Mouse (Mus musculus) G1E (cell line): ENCODE data around the gene Hs3st3b1.

Experiments
- CTCF ChIP-seq: IDR thresholded peaks from 2 replicates; pipeline ENCODE4 v1.5.1; 2012; ENCODE audit warnings: low read depth, low read length, inconsistent platforms, mixed read lengths
- GATA1 ChIP-seq: IDR thresholded peaks from 2 replicates; pipeline ENCODE4 v1.6.1; 2012; ENCODE audit warnings: borderline replicate concordance, low read length, inconsistent platforms, mixed read lengths
- POLR2AphosphoS5 ChIP-seq: IDR thresholded peaks from 2 replicates; pipeline ENCODE4 v1.6.1; 2012; ENCODE audit warnings: low read depth, low read length, inconsistent platforms; ENCODE audit not compliant: insufficient replicate concordance

DNA sequence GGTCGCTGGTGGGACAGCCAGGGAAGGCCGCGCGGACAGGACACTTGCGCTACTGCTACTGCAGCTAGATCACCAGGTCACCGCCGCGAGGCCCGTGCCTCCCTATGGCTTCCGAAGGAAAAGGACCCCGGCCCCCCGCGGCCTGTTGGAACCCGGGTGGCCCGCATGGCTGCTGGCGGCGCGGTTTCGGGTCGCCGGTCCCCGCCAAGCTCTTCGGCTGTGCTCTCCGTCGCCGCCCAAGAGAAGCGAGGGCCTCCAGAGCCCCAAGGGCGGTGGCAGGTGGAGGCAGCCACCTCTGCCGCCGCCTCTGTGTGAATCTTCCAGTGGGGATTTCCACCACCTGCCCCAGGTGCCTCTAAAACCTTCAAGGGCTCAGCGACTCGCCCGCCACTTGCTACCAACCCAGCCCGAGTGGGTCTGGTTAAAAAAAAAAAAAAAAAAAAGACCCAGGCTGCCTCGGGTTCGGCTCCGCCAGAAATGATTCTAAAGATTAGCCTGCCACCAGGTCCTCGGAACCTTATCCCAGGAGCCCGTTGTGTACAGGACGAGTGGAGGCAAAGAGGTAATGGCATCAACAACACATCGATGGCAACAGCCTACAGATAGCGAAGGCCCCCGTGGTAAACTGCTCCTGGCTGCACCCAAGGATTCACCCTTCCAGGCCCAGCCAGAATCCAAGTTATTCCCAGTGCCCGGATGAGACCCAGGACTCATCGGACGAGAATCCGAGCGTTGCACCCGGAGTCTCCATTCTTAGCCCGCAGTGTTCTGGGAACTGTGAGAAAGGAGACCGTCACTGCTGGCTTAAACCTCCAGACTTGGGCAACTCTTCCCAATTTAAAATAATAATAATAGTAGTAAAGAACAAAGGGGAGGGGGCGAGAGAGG lies 2.6 kb downstream of the Hs3st3b1 start:
- TF ChIP-seq CTCF (no peak), GATA1 (no peak), POLR2AphosphoS5 (no peak)
